ENCODE assay signal across 24 mouse cellular contexts in the genomic region with DNA sequence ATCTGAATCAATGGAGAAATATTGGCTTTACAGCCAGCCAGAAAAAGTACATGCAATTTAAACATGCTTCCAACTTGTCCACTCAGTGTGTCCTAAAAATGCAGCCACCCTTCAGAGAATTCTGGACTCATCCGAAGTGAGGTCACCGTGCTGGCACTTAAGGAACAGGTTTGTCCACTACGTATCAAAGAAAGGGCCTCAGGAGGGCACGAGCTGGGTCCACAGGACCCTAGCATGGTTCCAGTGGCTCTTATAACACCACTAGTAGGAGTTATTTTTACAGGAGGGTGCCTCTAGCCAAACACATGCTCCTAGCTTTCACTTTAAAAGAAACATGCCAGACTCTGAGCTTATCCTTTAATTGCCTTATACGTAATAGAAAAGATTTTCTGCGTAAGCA. TPM values are rescaled to one million over a fixed set of nuclear protein-coding genes. Genes with fewer than 3 reads are reported as not detected.
DNase-seq lines count a peak whose midpoint lies in the region; ATAC-seq and TF ChIP-seq lines count a peak whose summit lies in the region.
"Had no signal": no experiment of that assay in that cellular context is flagged by ENCODE, and none has a peak within 500 bp of the region (broad histone marks: within the 10 kb centered on the region; RNA-seq: fewer than 3 reads in every experiment).

No protein-coding gene starts in this region.

- 0 out of 2 replicates have a peak, but pooled peaks have one; percentile 17 for ATAC-seq in frontal cortex, adult (ENCODE audit: low TSS enrichment)
- ATAC-seq in lung, postnatal 0 days, result peak; percentile 83
- ATAC-seq in stomach, postnatal 0 days (ENCODE audit: low FRiP score, low TSS enrichment), result no peak
- ATAC-seq: activated CD4-positive, CD25-positive, alpha-beta regulatory T cell, adult 4 months; forebrain, embryonic 14.5 days; forebrain, postnatal 0 days; hindbrain, embryonic 16.5 days had no signal

- H3K27me3 ChIP-seq in lung, postnatal 0 days (replicated peaks; ENCODE audit: insufficient read depth, low read length), result no peaks in the 10 kb centered on the region
- H3K27me3 ChIP-seq in stomach, postnatal 0 days (ENCODE audit: control insufficient read depth, insufficient read depth, low read length), result no peaks in the 10 kb centered on the region
- H3K27me3 ChIP-seq: embryonic facial prominence, embryonic 12.5 days; embryonic facial prominence, embryonic 15.5 days; hindbrain, embryonic 13.5 days had no signal

- H3K9me3 ChIP-seq in lung, postnatal 0 days (ENCODE audit: low read length), result no peaks in the 10 kb centered on the region
- H3K9me3 ChIP-seq in stomach, postnatal 0 days (ENCODE audit: control insufficient read depth, low read length), result no peaks in the 10 kb centered on the region
- H3K9me3 ChIP-seq: embryonic facial prominence, embryonic 12.5 days; embryonic facial prominence, embryonic 15.5 days; hindbrain, embryonic 10.5 days; hindbrain, embryonic 13.5 days had no signal

- H3K36me3 ChIP-seq in lung, postnatal 0 days (ENCODE audit: insufficient read depth, low read length), result no peaks in the 10 kb centered on the region
- H3K36me3 ChIP-seq in stomach, postnatal 0 days (ENCODE audit: control insufficient read depth, insufficient read depth, low read length), result no peaks in the 10 kb centered on the region
- H3K36me3 ChIP-seq: embryonic facial prominence, embryonic 12.5 days; embryonic facial prominence, embryonic 15.5 days; hindbrain, embryonic 10.5 days; hindbrain, embryonic 13.5 days had no signal

- TF ChIP-seq EP300 in lung, postnatal 0 days (IDR thresholded peaks at IDR 0.05), result peak; percentile 82
- TF ChIP-seq EP300 in stomach, postnatal 0 days (optimal IDR thresholded peaks at IDR 0.05), result no peak

- no peaks in the 10 kb centered on the region; the same call in 1 of the 2 replicates for H3K4me1 ChIP-seq in lung, postnatal 0 days (ENCODE audit: insufficient read depth, low read depth, low read length)
- no peaks in the 10 kb centered on the region; the same call in 1 of the 2 replicates for H3K4me1 ChIP-seq in stomach, postnatal 0 days (replicated peaks; ENCODE audit: control insufficient read depth, insufficient read depth)
- H3K4me1 ChIP-seq: embryonic facial prominence, embryonic 12.5 days; embryonic facial prominence, embryonic 15.5 days had no signal

- 56% methylated on average over 6 of the region's 6 CpGs for WGBS in lung, postnatal 0 days
- 58% methylated on average over 6 of the region's 6 CpGs for WGBS in stomach, postnatal 0 days

- TF ChIP-seq CTCF in lung, postnatal 0 days (IDR thresholded peaks at IDR 0.05), result no peak
- no peak for TF ChIP-seq CTCF in stomach, postnatal 0 days (IDR thresholded peaks at IDR 0.05; ENCODE audit: low read depth)

- no peak overlapping the region for H3K9ac ChIP-seq in lung, postnatal 0 days (replicated peaks; ENCODE audit: low read depth)
- H3K9ac ChIP-seq in stomach, postnatal 0 days (ENCODE audit: low read length), result no peak overlapping the region
- H3K9ac ChIP-seq: embryonic facial prominence, embryonic 12.5 days; embryonic facial prominence, embryonic 15.5 days; forebrain, postnatal 0 days; hindbrain, embryonic 13.5 days had no signal

- no peak overlapping the region for H3K4me3 ChIP-seq in lung, postnatal 0 days (ENCODE audit: low read depth, low read length)
- no peak overlapping the region for H3K4me3 ChIP-seq in stomach, postnatal 0 days (ENCODE audit: low read depth, low read length)
- H3K4me3 ChIP-seq: embryonic facial prominence, embryonic 12.5 days; embryonic facial prominence, embryonic 15.5 days; hindbrain, embryonic 10.5 days; hindbrain, embryonic 13.5 days had no signal

- H3K27ac ChIP-seq in lung, postnatal 0 days (ENCODE audit: low read length), result no peak overlapping the region
- peak overlapping the region; percentile 65; the same call in 1 of the 2 replicates for H3K27ac ChIP-seq in stomach, postnatal 0 days (replicated peaks)
- H3K27ac ChIP-seq: embryonic facial prominence, embryonic 12.5 days; embryonic facial prominence, embryonic 15.5 days; hindbrain, embryonic 10.5 days; hindbrain, embryonic 13.5 days had no signal

- no peak for DNase-seq in frontal cortex, postnatal 10 days (ENCODE audit: low spot score in 2 of 2)
- peak; percentile 75 for DNase-seq in lung, postnatal 0 days (ENCODE audit: low spot score)
- DNase-seq in lung, postnatal 14 days, result no peak
- DNase-seq in lung, postnatal 4 days, result peak; percentile 35 to 46
- no peak for DNase-seq in stomach, postnatal 0 days (ENCODE audit: low spot score)
- no peak for DNase-seq in heart, postnatal 25 days (ENCODE audit: low spot score)
- DNase-seq in left cerebral cortex, postnatal 36 days (ENCODE audit: low spot score in 2 of 2), result no peak
- DNase-seq: adrenal gland, adult 8-10 months; cerebellum, adult 18-20 months; cerebellum, adult 9-10 months; cerebellum, postnatal 25 days; forebrain, postnatal 0 days; gastrocnemius, postnatal 36 days; heart, adult 11 months; heart, postnatal 36 days had no signal

- intact Hi-C loops in heart, postnatal 25 days (cut with DNase I), result no loop called here
- intact Hi-C loops in left cerebral cortex, postnatal 36 days (cut with DNase I), result no loop called here

- 0 out of 2 replicates have a peak overlapping the region, but pooled peaks have one; percentile 1 for H3K4me2 ChIP-seq in lung, postnatal 0 days (replicated peaks; ENCODE audit: low read depth, low read length)
- H3K4me2 ChIP-seq in stomach, postnatal 0 days (replicated peaks; ENCODE audit: low read depth), result no peak overlapping the region
- H3K4me2 ChIP-seq: embryonic facial prominence, embryonic 12.5 days; embryonic facial prominence, embryonic 15.5 days; heart, embryonic 11.5 days; hindbrain, embryonic 13.5 days had no signal

RNA-seq across cellular contexts. Expression of gene Sgk1, which starts 28.9 kb away (rescaled TPM):
- polyA plus RNA-seq in lung, postnatal 0 days (2015; fragmentation: Nextera tagmentation; extraction: Ambion mirVana), result 86.9 and 130 TPM in 2 replicates
- 60.0 and 73.1 TPM in 2 replicates for polyA plus RNA-seq in stomach, postnatal 0 days (2015; fragmentation: Nextera tagmentation; extraction: Ambion mirVana)
- 10 to 100 TPM; 46.0 to 51.8 TPM for total RNA-seq in heart, postnatal 25 days (2021)
- 100 to 1,000 TPM in 1 of 2 experiments, 10 to 100 TPM in 1; 71.3 to 111 TPM for total RNA-seq in left cerebral cortex, postnatal 36 days (2021)

Comparison
In these comparisons a context has a peak if more than half of its experiments do, and no peak if none do; other contexts are left out.
1. DNase-seq: peak in lung, postnatal 0 days (single experiment) and lung, postnatal 4 days (2 of 2); none in frontal cortex, postnatal 10 days (0 of 2), lung, postnatal 14 days (single experiment), stomach, postnatal 0 days (single experiment), heart, postnatal 25 days (single experiment) and left cerebral cortex, postnatal 36 days (0 of 2).